In the genomic region with DNA sequence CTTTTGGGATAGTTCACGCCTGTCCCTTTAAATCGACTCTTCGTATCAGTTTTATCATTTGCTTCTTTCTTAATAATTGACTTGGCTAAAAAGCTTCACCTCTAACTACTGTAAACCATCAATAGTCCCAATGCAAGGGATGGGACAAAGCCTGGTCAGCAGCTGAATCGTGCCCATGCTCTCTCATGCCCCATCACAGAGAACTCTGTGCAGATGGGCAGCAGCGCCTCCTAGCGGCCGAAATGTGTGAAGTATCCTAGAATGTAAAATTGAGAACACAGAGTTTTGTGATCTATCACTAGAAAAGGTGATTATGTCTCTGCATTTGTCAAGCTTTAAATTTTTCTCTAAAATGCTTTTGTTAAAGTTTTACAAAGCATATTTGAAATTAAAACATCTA, we compare ENCODE assay signal across 9 mouse cellular contexts.
DNase-seq lines count a peak whose midpoint lies in the region; ATAC-seq and TF ChIP-seq lines count a peak whose summit lies in the region.
"Had no signal": no experiment of that assay in that cellular context is flagged by ENCODE, and none has a peak within 500 bp of the region (broad histone marks: within the 10 kb centered on the region; RNA-seq: fewer than 3 reads in every experiment).

No protein-coding gene starts in this region.

- peak; percentile 29 for DNase-seq in 416B (ENCODE audit: low read depth)
- DNase-seq in ES-CJ7 (ENCODE audit: low read depth, low spot score), result peak; percentile 50
- peak; percentile 83 for DNase-seq in kidney, postnatal 10 days
- peak; percentile 71 for DNase-seq in liver, postnatal 0 days
- DNase-seq in retina, postnatal 1 day, result peak; percentile 73

- WGBS in forebrain, embryonic 13.5 days, result 36% methylated on average over 7 of the region's 7 CpGs
- 40% methylated on average over 7 of the region's 7 CpGs for WGBS in liver, postnatal 0 days (ENCODE audit: insufficient replicate concordance)

- no peak overlapping the region for H3K9ac ChIP-seq in forebrain, embryonic 13.5 days
- H3K9ac ChIP-seq in liver, postnatal 0 days (replicated peaks), result no peak overlapping the region
- H3K9ac ChIP-seq: hindbrain, embryonic 15.5 days had no signal

- H3K36me3 ChIP-seq in forebrain, embryonic 13.5 days (ENCODE audit: poor library complexity, severe bottlenecking), result no peaks in the 10 kb centered on the region
- no peaks in the 10 kb centered on the region for H3K36me3 ChIP-seq in liver, postnatal 0 days (replicated peaks; ENCODE audit: insufficient read depth, low read length)
- H3K36me3 ChIP-seq: hindbrain, embryonic 15.5 days had no signal

- H3K4me2 ChIP-seq in forebrain, embryonic 13.5 days, result no peak overlapping the region
- no peak overlapping the region for H3K4me2 ChIP-seq in liver, postnatal 0 days (ENCODE audit: low read depth, low read length)
- H3K4me2 ChIP-seq: hindbrain, embryonic 15.5 days had no signal

- H3K27me3 ChIP-seq in forebrain, embryonic 13.5 days, result no peaks in the 10 kb centered on the region
- H3K27me3 ChIP-seq in liver, postnatal 0 days (ENCODE audit: insufficient read depth, low read length), result no peaks in the 10 kb centered on the region
- H3K27me3 ChIP-seq: hindbrain, embryonic 15.5 days had no signal

- no peak for TF ChIP-seq EP300 in liver, postnatal 0 days (IDR thresholded peaks at IDR 0.05; ENCODE audit: low read depth)

- no peak overlapping the region for H3K4me3 ChIP-seq in forebrain, embryonic 13.5 days
- H3K4me3 ChIP-seq in liver, postnatal 0 days (ENCODE audit: low read depth, low read length), result no peak overlapping the region
- H3K4me3 ChIP-seq: hindbrain, embryonic 15.5 days had no signal

- H3K9me3 ChIP-seq in forebrain, embryonic 13.5 days (replicated peaks), result no peaks in the 10 kb centered on the region
- H3K9me3 ChIP-seq in liver, postnatal 0 days (ENCODE audit: low read length), result no peaks in the 10 kb centered on the region
- H3K9me3 ChIP-seq: hindbrain, embryonic 15.5 days had no signal

- peak; percentile 88 for TF ChIP-seq CTCF in liver, postnatal 0 days (IDR thresholded peaks at IDR 0.05; ENCODE audit: low read depth)

- H3K27ac ChIP-seq in forebrain, embryonic 13.5 days, result no peak overlapping the region
- H3K27ac ChIP-seq in liver, postnatal 0 days (ENCODE audit: low read depth), result no peak overlapping the region
- H3K27ac ChIP-seq: hindbrain, embryonic 15.5 days had no signal

- peak; percentile 74; the same call in 1 of the 2 replicates for ATAC-seq in cerebellum, adult (ENCODE audit: insufficient number of reproducible peaks, low FRiP score, low TSS enrichment)
- ATAC-seq in forebrain, embryonic 13.5 days, result peak; percentile 88
- no peak for ATAC-seq in liver, postnatal 0 days
- no peak for ATAC-seq in monocyte, adult 5-6 weeks (replicated peaks; ENCODE audit: insufficient number of reproducible peaks, low FRiP score, low TSS enrichment, poor library complexity, severe bottlenecking)

- H3K4me1 ChIP-seq in forebrain, embryonic 13.5 days, result no peaks in the 10 kb centered on the region
- no peaks in the 10 kb centered on the region for H3K4me1 ChIP-seq in liver, postnatal 0 days (ENCODE audit: insufficient read depth)
- H3K4me1 ChIP-seq: hindbrain, embryonic 15.5 days had no signal

Comparison
In these comparisons a context has a peak if more than half of its experiments do, and no peak if none do; other contexts are left out.
1. DNase-seq: peak in every context shown above with its lines; median percentile 83 in kidney, postnatal 10 days; 73 in retina, postnatal 1 day; 71 in liver, postnatal 0 days; 50 in ES-CJ7; 29 in 416B.
2. ATAC-seq: peak in cerebellum, adult (single experiment) and forebrain, embryonic 13.5 days (single experiment); none in liver, postnatal 0 days (single experiment) and monocyte, adult 5-6 weeks (single experiment).